Comparison of ENCODE assay signal across 20 mouse cellular contexts in the genomic region with DNA sequence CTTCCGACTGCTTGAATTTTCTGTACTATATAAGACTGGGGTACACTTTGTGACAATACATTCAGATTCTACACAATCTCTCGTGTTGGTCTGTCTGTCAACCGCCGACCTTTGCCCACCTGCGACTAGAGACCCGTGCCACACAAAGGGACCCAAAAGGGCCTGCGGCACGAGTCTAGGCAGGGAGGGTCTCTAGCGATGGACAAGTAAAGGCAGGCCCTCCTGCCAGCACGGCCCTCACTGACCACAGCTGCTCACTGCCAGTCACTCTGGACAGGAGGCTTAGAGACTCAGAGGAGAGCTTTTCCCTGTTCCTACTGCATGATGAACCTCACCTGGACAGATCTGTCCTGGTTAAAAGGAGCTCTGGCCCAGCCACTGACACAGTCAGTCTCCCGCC.
"Had no signal": no experiment of that assay in that cellular context is flagged by ENCODE, and none has a peak within 500 bp of the region (broad histone marks: within the 10 kb centered on the region; RNA-seq: fewer than 3 reads in every experiment).

No protein-coding gene starts in this region.

- DNase-seq: kidney, adult 18-20 months; kidney, adult 9 months; kidney, postnatal 14 days; kidney, postnatal 4 days; left cerebral cortex, postnatal 4 days; lung, adult 18-20 months; retina, postnatal 1 day; right cerebral cortex, postnatal 25 days; spleen, adult 18-20 months; thymus, adult 18-20 months; thymus, postnatal 36 days had no signal

- ATAC-seq: intestine, embryonic 16.5 days; midbrain, embryonic 13.5 days; midbrain, embryonic 16.5 days had no signal

- H3K4me2 ChIP-seq: limb, embryonic 12.5 days; limb, embryonic 15.5 days; midbrain, embryonic 13.5 days; neural tube, embryonic 12.5 days; neural tube, embryonic 15.5 days had no signal

- H3K27me3 ChIP-seq: limb, embryonic 12.5 days; limb, embryonic 15.5 days; midbrain, embryonic 13.5 days; neural tube, embryonic 12.5 days; neural tube, embryonic 15.5 days had no signal

- H3K4me3 ChIP-seq: limb, embryonic 12.5 days; limb, embryonic 15.5 days; midbrain, embryonic 13.5 days; neural tube, embryonic 12.5 days; neural tube, embryonic 15.5 days had no signal

- H3K9me3 ChIP-seq: limb, embryonic 12.5 days; limb, embryonic 15.5 days; midbrain, embryonic 13.5 days; neural tube, embryonic 12.5 days; neural tube, embryonic 15.5 days had no signal

- H3K9ac ChIP-seq: limb, embryonic 12.5 days; limb, embryonic 15.5 days; liver, embryonic 14.5 days; midbrain, embryonic 13.5 days; neural tube, embryonic 12.5 days; neural tube, embryonic 15.5 days had no signal

- H3K4me1 ChIP-seq: limb, embryonic 12.5 days; midbrain, embryonic 13.5 days; neural tube, embryonic 12.5 days; neural tube, embryonic 15.5 days had no signal

- H3K27ac ChIP-seq: limb, embryonic 12.5 days; limb, embryonic 15.5 days; liver, embryonic 14.5 days; macrophage; midbrain, embryonic 13.5 days; neural tube, embryonic 12.5 days; neural tube, embryonic 15.5 days had no signal
